Mouse (Mus musculus): ENCODE measurements around the gene Bcl9.

DNA sequence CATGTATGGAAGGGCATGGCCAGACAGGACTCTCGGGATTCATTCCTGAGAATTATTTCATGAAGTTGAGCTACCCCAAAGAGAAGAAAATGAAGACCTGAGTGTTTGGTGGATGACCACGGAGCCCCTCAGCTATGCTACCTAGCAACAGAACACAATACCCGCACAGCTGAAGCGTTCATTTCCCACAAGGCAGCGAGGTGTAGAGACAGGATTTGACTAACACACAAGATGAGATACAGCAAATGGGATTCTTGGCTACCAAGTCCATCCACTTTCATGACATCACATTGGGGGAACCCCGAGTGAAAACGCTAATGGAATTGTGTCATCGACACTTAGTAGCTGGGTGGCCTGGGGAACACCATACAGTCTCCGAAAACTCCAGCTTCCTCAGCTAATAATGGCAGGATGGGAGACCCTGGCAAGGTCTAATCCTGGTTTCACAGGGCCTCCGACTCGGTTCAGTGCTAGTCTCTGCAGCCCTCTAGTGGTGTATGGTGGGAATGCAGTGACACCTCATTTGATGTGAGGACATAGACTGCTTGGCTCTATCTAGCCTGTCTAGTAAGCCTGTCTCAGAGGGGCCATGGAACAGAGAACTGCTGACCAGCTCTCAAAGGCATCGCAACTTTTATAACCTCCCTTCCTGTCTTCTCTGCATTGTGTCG, 40.9 kb upstream of the Bcl9 start:
- TF ChIP-seq POLR2A (IDR thresholded peaks at IDR 0.05; ENCODE audit: insufficient read depth, low read depth, low read length): no peak
- peak; percentile 99; the same call in 1 of the 2 replicates for TF ChIP-seq CTCF (IDR thresholded peaks at IDR 0.05)
- TF ChIP-seq EP300 (IDR thresholded peaks at IDR 0.05; ENCODE audit: insufficient read depth, low read depth, low read length): peak; percentile 81; the same call in 1 of the 2 replicates

All from heart, adult 2 months (tissue).